Mouse (Mus musculus) spleen, postnatal 4 days (tissue): ENCODE data around the gene B4galnt2.
A peak's percentile ranks its signal among the peaks of the same experiment; 100 is the strongest.

Experiments used
- DNase-seq, 2 experiments: peaks; one replicate each; pipeline ENCODE4 v3.0.0; 2022; ENCODE audit warnings: low spot score in 2 of 2

The B4galnt2 gene

DNA sequence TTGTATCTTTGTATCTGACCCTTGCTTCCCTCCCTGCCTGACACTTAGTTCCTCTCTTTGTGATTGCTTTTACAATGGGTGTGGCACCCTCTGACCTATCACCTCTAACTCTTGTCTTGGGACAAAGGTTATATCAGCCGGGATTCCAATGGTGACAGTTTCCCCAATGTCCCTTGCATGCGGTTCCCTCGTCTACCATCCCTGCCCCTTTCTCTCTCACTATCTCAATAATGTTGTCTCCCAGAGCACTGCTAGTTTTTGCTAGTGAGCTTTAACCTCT, 87.6 kb downstream of the B4galnt2 start:
- DNase-seq, result peak in 1 of 2 experiments; percentile 67

DNA sequence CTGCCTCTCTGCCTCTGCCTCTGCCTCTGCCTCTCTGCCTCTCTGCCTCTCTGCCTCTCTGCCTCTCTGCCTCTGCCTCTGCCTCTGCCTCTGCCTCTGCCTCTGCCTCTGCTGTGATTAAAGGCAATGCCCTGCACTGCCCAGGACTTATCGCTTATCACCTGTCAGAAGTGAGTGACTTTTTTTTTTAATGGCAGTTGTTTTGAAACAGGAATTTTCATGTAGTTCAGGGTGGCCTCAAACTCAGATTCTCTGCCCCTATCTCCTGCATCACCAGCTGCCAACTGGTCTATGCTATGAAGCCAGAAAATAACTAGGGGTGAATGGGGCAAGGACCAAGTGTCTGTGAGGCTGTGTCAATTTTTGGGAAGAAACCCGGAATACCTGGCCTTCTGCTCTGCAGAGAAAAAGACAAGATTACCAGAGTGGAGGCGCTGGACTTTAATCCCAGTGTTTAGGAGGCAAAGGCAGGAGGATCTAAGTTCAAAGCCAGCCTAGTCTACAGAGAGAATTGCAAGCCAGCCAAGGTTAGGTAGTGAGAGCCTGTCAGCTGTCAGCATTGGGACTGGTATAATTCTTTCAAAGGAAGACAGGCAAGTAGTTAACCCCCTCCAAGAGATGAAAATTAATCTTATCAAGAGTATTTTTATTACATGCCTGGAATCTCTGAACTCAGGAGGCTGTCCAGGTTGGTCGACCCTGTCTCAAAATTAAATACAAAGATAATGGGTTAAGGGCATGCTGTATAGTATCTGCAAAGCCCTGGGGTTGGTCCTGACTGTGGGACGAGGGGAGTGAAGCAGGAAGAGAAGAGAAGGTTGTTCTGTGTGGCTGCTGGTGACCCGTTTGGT, 88.1 kb downstream of the B4galnt2 start:
- DNase-seq, result no peak

DNA sequence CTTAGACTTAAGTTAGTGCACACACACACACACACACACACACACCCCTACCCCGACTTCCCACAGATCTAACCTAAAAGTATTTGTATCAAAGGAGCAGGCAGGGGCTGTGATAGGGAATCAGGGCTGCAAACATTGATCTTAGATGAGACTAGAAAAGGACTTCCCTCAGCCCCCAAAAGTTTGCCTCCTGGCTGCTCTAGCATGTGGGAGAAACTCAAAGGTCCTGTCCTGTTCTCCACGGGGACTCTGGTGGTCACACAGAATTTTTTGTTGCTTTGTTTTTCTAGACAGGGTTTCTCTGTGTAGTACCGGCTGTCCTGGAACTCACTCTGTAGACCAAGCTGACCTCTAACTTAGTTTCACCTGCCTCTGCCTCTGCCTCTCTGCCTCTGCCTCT, 89.1 kb downstream of the B4galnt2 start:
- peak in 1 of 2 experiments; percentile 62 for DNase-seq

DNA sequence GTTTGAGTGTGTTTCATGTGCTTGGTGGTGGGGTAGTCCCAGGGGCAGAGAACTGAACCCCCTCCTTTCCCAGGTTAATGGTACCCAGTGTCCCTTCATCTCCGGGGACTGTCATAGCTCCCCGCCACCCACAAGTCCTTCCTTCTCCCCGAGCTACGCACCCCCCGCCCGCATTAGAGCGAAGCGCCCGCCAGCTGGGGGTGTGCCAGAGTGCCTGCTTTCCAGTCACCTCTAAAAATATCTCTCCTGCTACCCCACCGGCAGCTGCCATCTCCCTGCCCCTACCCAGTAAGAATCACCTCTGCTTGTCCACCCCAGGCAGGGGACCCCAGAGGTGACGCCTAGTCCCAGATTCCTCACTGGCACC, 89.8 kb downstream of the B4galnt2 start:
- DNase-seq, result peak in 1 of 2 experiments; percentile 78

DNA sequence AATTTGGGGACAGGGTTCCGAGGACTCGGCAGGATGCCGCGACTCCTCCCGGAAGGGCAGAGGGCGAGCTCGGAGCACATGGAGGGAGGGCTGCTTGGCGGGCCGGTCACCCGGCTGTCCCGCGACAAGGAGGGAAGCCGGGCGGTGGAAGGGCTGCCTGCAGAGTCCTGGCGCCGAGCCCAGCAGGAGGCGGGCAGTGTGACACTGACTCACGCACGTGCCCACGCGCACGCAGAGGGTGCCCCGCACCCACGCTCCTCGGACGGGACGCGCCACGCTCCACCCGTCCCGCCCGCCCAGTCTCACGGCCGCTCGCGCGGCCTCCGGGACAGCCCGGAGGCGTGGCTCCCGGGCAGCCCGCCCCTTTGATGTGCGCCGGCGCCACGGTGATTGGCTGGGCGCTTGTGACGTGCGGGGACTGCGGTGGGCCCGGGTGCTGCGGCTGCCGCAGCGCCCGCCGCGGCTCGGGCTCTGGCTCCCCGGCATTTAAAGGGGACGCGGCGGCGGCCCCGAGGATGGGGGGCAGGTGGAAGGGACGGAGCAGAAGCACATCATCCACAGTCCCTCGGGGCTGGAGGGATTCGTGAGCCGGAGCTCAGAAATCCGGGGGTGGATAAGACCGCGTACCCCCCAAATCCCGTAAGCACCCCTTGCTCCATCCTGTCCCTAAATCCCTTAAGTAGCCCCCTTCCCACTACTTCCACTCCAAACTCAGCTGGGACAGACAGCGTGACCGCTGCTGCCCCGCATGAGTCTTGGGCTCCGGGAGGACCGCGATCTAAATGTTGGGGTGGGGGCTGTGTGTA, 90.4 kb downstream of the B4galnt2 start, which contains the start of gene Phospho1:
Gene Phospho1 (plus strand): TSS at position 429 of the 806 bp plus-strand sequence.
- DNase-seq, result peak; percentile 92 to 96

DNA sequence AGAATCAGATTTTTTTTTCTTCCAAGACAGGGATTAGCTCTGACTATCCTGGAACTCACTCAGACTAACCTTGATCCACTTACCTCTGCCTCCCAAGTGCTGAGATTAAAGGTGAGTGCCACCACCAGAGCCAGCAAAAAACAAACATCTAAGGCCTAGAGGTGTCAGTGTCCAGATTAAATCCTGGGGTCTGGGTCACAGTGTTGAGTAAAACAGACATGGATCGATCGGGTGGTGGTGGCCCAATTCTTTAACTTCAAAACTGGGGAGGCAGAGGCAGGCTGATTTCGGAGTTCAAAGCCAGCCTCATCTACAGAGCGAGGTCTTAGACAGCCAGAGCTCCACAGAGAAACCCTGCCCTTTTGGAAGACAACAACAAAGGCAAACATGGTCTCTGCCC, 92.3 kb downstream of the B4galnt2 start:
- DNase-seq, result no peak

DNA sequence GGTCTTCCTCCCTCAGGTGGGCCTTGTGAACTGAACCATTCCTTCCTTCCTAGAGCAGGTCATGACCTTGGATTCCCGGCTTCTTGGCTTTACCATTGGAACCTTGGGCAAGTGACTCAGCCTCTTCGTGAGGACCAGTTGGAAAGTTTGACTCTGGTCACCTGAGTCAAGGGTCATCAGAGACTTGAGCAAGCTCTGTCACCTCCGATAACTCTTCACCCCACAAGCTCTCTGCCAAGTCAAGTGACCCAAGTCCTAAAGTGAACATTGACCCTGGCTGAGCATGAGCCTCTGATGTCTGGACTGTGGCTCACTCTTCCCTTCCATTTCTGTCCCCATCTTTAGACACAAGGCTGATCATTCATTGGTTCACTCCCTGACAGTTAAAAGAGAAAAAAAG, 93.2 kb downstream of the B4galnt2 start:
- no peak for DNase-seq

DNA sequence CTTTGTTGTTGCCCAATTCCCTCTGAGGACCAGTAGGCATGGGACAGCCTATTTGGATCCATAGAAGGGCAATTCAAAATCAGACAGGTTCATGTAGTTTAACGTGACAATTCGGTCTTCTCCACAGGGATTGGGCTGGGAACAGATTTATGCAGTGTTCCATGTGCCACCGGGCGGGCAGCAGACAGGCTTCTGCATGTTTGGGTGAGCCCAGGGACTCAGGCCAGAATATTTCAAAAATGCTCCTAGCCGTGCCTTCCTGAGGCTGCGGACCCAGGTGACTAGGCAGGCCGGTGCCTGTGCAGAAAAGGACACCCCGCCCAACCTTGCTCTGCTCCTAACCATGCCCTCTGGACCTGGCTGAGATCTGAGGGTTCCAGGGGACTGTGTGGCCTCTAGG, 95.6 kb downstream of the B4galnt2 start:
- DNase-seq, result no peak
